Mouse (Mus musculus) midbrain, embryonic 10.5 days (tissue): ENCODE measurements at regions not wholly inside any gene's neighbourhood (a gene's known extent, or its start where the extent isn't known, plus 50 kb on each side); places are given as distances from the start of the nearest gene placed in this dataset.

ENCODE experiments used
- DNase-seq: peaks from one replicate; pipeline ENCODE4 v3.0.0-alpha.2; 2017; ENCODE audit warnings: low spot score
- H3K27ac ChIP-seq: fragments of 300-500 bp; sonication (generic); replicated peaks from 2 replicates; pipeline ENCODE4 v1.5.1; 2016; ENCODE audit warnings: mild to moderate bottlenecking
- H3K27me3 ChIP-seq: fragments of 300-500 bp; sonication (generic); 2 replicates; pipeline ENCODE4 v1.6.1; 2016; ENCODE audit warnings: low read depth, mild to moderate bottlenecking; ENCODE audit not compliant: poor library complexity, severe bottlenecking
- H3K36me3 ChIP-seq: fragments of 300-500 bp; sonication (generic); 2 replicates; pipeline ENCODE4 v1.6.1; 2016; ENCODE audit warnings: mild to moderate bottlenecking, moderate library complexity
- H3K4me1 ChIP-seq: fragments of 300-500 bp; sonication (generic); 2 replicates; pipeline ENCODE4 v1.6.1; 2016
- H3K4me3 ChIP-seq: fragments of 300-500 bp; sonication (generic); 2 replicates; pipeline ENCODE4 v1.5.1; 2016; ENCODE audit warnings: mild to moderate bottlenecking, moderate library complexity
- H3K9me3 ChIP-seq: fragments of 300-500 bp; sonication (generic); replicated peaks from 2 replicates; pipeline ENCODE4 v1.6.1; 2016; ENCODE audit warnings: mild to moderate bottlenecking
- WGBS: fragments of 180-500 bp; shearing (Covaris S2); methylation state at CpG from one replicate; pipeline ENCODE4 v1.1.7; 2016; 5-methylcytosine and 5-hydroxymethylcytosine counted together

- 87% methylated on average over 8 of the region's 8 CpGs for WGBS
- H3K9me3 ChIP-seq: no peaks in the 10 kb centered on the region
- H3K4me1 ChIP-seq: no peaks in the 10 kb centered on the region
- no peaks in the 10 kb centered on the region for H3K27me3 ChIP-seq
- H3K36me3 ChIP-seq: no peaks in the 10 kb centered on the region
- H3K27ac ChIP-seq: no peak overlapping the region
- no peak overlapping the region for H3K4me3 ChIP-seq
- no peak for DNase-seq
These were observed 227.2 kb upstream of the Foxq1 start for GRCm38 (mm10) chr13:31328756-31329155.

DNA sequence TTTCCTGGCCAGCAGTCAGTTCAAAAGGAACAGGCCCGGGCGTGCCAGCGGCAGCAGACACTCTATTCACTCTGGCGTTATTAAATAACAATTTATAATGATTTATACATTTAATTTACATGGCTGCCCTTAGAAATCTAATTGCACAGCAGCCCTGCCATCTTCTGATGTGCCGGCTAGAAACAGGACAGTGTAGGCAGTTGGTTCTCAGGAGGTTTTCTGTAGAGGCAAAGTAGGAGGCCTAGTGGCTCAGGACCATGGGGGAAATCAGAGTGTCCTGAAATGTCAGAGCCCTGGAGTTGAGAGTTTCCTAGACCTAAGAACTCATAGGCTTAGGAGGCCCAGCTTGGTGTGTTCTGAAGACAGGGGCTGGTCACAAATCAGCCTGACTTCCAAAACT lies 225.2 kb upstream of the Foxq1 start:
- Histone ChIP-seq H3K4me3 (no peak overlapping the region), H3K4me1 (no peaks in the 10 kb centered on the region), H3K9me3 (no peaks in the 10 kb centered on the region), H3K27ac (no peak overlapping the region), H3K36me3 (no peaks in the 10 kb centered on the region), H3K27me3 (no peaks in the 10 kb centered on the region)
- 92% methylated on average over 5 of the region's 5 CpGs for WGBS
- no peak for DNase-seq

DNA sequence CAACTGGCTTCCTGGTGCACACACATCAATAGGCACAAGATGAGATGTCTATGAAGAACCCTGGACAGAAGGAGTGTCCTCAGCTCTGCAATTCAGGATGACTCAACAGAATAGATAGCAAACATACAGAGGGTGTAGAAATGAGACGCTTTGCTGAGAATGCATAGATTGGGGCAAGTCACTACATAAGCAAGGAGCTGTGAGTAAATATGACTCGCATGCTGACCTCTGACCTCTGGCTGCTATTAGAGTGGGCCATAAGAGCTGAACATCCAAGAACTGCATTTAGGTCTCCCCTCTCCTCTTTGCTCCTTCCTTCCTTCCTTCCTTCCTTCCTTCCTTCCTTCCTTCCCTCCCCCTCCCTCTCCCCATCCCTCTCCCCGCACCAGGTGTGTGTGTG lies 221.0 kb upstream of the Foxq1 start:
- no peak for DNase-seq
- Histone ChIP-seq H3K4me3 (no peak overlapping the region), H3K27ac (no peak overlapping the region), H3K9me3 (no peaks in the 10 kb centered on the region), H3K27me3 (no peaks in the 10 kb centered on the region), H3K4me1 (no peaks in the 10 kb centered on the region), H3K36me3 (no peaks in the 10 kb centered on the region)
- WGBS: 98% methylated on average over 3 of the region's 3 CpGs

DNA sequence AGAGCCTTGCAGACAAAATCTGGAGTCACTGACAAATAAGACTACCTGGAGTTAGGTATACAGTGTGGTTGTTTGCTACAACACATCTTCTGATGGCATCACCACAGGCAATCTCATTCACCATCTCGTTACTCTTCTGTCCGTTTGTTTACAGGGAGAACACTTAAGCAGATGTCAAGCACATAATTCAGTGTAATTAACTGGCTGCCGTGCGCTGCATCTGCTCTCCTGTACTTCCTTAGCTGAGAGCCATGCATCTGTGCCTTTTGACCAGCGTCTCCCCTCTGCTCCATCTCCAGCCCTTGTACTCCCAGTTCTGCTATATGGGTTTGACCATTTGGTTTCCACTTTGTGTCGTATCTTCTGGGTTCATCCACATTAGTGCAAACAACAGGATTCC lies 218.3 kb upstream of the Foxq1 start:
- Histone ChIP-seq H3K4me3 (no peak overlapping the region), H3K27ac (no peak overlapping the region), H3K9me3 (no peaks in the 10 kb centered on the region), H3K36me3 (no peaks in the 10 kb centered on the region), H3K27me3 (no peaks in the 10 kb centered on the region), H3K4me1 (no peaks in the 10 kb centered on the region)
- 84% methylated on average over 6 of the region's 6 CpGs for WGBS
- no peak for DNase-seq

DNA sequence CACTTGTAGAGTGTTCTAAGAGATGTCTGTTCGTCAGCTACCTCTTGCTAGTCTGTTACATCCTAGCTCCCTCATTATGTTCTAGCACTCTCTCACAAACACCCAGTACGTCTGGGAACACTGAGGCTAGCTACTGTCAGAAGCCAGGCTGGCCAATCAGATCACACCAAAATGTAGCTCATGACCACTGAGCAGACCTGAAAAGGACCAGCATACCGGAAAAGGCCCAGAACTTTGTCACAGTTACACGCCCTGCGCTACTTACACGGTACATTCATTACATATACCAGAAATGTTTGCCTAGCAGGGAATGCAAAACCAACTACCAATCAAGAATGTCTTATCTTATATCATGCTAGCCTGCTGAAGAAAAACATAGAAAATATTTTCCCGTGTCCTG lies 216.5 kb upstream of the Foxq1 start:
- DNase-seq: no peak
- Histone ChIP-seq H3K36me3 (no peaks in the 10 kb centered on the region), H3K4me3 (no peak overlapping the region), H3K27me3 (no peaks in the 10 kb centered on the region), H3K27ac (no peak overlapping the region), H3K9me3 (no peaks in the 10 kb centered on the region), H3K4me1 (no peaks in the 10 kb centered on the region)
- 89% methylated on average over 7 of the region's 7 CpGs for WGBS

DNA sequence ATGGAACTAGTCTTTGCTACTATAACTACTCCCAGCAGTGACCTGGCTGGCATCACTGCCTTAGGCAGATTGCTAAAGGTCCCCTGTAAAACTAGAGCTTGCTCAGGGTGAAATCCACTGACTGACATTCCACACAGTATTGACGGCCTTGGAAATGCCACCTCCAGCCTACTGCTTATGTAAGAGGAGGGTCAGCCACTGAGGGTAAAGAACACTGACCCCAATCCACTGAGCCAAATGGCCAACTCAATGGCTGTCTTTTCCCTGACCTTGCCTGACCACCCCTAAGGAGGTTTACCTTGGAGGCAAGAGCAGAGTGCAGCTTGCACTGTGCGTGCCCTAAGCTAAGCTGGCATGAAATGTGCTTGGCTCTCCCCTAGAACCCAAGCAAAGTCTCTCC lies 216.0 kb upstream of the Foxq1 start:
- Histone ChIP-seq H3K9me3 (no peaks in the 10 kb centered on the region), H3K27ac (no peak overlapping the region), H3K27me3 (no peaks in the 10 kb centered on the region), H3K4me1 (no peaks in the 10 kb centered on the region), H3K36me3 (no peaks in the 10 kb centered on the region), H3K4me3 (no peak overlapping the region)
- DNase-seq: no peak
- WGBS: 80% methylated on average over 2 of the region's 2 CpGs

GRCm38 (mm10) chr13:31340363-31340948 lies 215.5 kb upstream of the Foxq1 start:
- no peak for DNase-seq
- Histone ChIP-seq H3K27ac (no peak overlapping the region), H3K27me3 (no peaks in the 10 kb centered on the region), H3K4me3 (no peak overlapping the region), H3K36me3 (no peaks in the 10 kb centered on the region), H3K4me1 (no peaks in the 10 kb centered on the region), H3K9me3 (no peaks in the 10 kb centered on the region)
- 87% methylated on average over 7 of the region's 7 CpGs for WGBS

DNA sequence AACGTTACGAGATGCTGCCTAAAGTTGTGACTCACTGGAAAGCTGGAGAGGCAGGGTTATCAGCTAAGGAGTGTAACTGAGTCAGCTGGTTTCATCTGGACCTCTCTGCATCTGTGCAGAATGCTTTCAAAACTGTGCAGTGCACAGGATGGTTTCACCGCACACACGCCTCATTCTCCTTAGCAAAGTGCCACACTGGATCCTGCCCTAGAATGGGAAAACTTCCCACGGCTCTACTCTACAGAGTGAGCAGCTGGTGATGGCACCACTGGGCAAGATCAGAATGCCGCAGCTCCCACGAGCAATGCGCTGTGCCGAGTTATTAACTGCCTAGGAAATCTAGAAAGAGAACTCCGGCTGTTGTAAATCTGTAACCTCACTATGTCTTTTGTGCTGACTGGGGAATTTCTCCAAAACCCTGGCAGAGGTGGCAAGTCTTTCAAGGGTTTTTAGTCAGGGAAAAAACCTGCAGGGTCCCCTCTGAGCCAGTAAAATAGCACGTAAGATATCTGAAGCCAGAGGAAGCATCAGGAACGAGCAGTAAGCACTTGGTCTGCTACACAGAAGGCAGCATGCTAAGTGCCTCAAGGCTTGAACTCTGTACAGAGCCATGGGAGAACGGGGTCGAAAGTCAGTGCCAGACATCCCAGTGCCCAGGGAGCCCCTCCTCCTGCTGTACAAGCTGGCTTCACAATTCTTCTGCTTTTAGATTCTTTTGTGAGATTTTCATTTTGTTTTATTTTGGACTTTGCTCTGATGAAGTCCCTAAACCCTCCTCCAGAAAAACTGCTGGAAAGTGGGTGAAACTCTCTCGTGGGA lies 214.4 kb upstream of the Foxq1 start:
- no peak overlapping the region for H3K27ac ChIP-seq
- H3K4me1 ChIP-seq: no peaks in the 10 kb centered on the region
- H3K36me3 ChIP-seq: no peaks in the 10 kb centered on the region
- H3K4me3 ChIP-seq: no peak overlapping the region
- WGBS: 89% methylated on average over 15 of the region's 15 CpGs
- H3K9me3 ChIP-seq: no peaks in the 10 kb centered on the region
- H3K27me3 ChIP-seq: no peaks in the 10 kb centered on the region
- DNase-seq: no peak

DNA sequence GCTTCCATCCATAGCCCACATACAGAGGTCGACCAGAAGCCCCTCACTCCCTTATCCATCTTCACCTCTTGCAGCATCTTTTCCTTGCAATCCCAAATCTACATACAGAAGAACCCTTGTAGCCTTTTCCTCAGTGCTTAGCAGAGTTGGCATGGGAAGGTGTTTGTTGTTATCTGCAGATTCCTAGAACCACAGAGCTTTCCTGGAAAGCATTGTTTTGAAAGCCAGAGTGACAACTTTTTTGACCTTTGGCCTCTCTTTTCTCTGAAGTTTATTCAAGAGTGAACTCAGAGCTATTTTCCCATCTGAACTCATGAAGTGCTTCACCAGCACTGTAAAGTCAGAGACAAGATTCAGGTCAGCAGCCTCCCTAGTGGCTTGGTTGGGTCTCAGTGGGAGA lies 209.7 kb upstream of the Foxq1 start:
- H3K9me3 ChIP-seq: no peaks in the 10 kb centered on the region
- H3K27ac ChIP-seq: no peak overlapping the region
- 59% methylated on average over 1 of the region's 1 CpGs for WGBS
- H3K4me1 ChIP-seq: no peaks in the 10 kb centered on the region
- DNase-seq: no peak
- no peak overlapping the region for H3K4me3 ChIP-seq
- no peaks in the 10 kb centered on the region for H3K27me3 ChIP-seq
- H3K36me3 ChIP-seq: no peaks in the 10 kb centered on the region

GRCm38 (mm10) chr13:31347000-31347399 lies 208.9 kb upstream of the Foxq1 start:
- no peak overlapping the region for H3K27ac ChIP-seq
- H3K27me3 ChIP-seq: no peaks in the 10 kb centered on the region
- H3K9me3 ChIP-seq: no peaks in the 10 kb centered on the region
- DNase-seq: no peak
- WGBS: 74% methylated on average over 2 of the region's 2 CpGs
- H3K4me1 ChIP-seq: no peaks in the 10 kb centered on the region
- no peaks in the 10 kb centered on the region for H3K36me3 ChIP-seq
- no peak overlapping the region for H3K4me3 ChIP-seq

GRCm38 (mm10) chr13:31349671-31350070 lies 206.3 kb upstream of the Foxq1 start:
- Histone ChIP-seq H3K27me3 (no peaks in the 10 kb centered on the region), H3K4me3 (no peak overlapping the region), H3K9me3 (no peaks in the 10 kb centered on the region), H3K4me1 (no peaks in the 10 kb centered on the region), H3K36me3 (no peaks in the 10 kb centered on the region), H3K27ac (no peak overlapping the region)
- DNase-seq: no peak
- 81% methylated on average over 2 of the region's 2 CpGs for WGBS

- Histone ChIP-seq H3K36me3 (no peaks in the 10 kb centered on the region), H3K27ac (no peak overlapping the region), H3K4me3 (no peak overlapping the region), H3K9me3 (no peaks in the 10 kb centered on the region), H3K27me3 (no peaks in the 10 kb centered on the region), H3K4me1 (no peaks in the 10 kb centered on the region)
- DNase-seq: no peak
These were observed 204.5 kb upstream of the Foxq1 start for GRCm38 (mm10) chr13:31351481-31351880.

- no peaks in the 10 kb centered on the region for H3K9me3 ChIP-seq
- 76% methylated on average over 5 of the region's 5 CpGs for WGBS
- no peaks in the 10 kb centered on the region for H3K4me1 ChIP-seq
- no peak for DNase-seq
- no peak overlapping the region for H3K4me3 ChIP-seq
- H3K27me3 ChIP-seq: no peaks in the 10 kb centered on the region
- H3K36me3 ChIP-seq: no peaks in the 10 kb centered on the region
- no peak overlapping the region for H3K27ac ChIP-seq
These were observed 203.1 kb upstream of the Foxq1 start for GRCm38 (mm10) chr13:31352825-31353224.
